Mouse (Mus musculus) heart, adult 2 months (tissue): ENCODE data around the gene Prickle2.

Experiments
- CTCF ChIP-seq: fragments of 200-600 bp; IDR thresholded peaks from 2 replicates; pipeline ENCODE4 v1.8.1; 2022; ENCODE audit warnings: antibody characterized with exemption, mild to moderate bottlenecking, moderate library complexity
- EP300 ChIP-seq: fragments of 200-500 bp; IDR thresholded peaks from 2 replicates; pipeline ENCODE4 v1.6.1; 2011; ENCODE audit warnings: low read depth, low read length, control low read depth; ENCODE audit not compliant: insufficient read depth
- POLR2A ChIP-seq: fragments of 200-500 bp; IDR thresholded peaks from 2 replicates; pipeline ENCODE4 v1.6.1; 2011; ENCODE audit warnings: mild to moderate bottlenecking, low read depth, low read length, control low read depth; ENCODE audit not compliant: insufficient read depth

DNA sequence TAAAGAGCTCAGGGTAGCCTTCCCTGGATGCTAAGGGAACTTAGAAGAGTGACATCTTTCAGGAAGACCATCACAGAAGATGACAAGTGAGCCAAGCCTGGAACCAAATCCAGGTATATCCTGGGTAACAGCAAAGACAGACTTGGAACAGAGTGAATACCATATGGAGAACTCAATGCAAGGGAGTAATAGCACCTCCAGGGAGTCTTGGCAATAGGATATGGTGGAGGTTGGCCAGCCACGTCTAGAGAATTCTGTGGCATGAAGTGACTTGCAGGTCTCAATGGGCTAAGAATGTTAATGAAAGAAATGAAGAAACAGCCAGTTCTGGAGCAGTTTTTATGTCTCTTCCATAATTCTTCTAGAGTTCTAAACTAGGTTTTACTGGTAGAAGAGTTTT, 63.0 kb downstream of the Prickle2 start:
- TF ChIP-seq CTCF: no peak
- no peak for TF ChIP-seq POLR2A
- TF ChIP-seq EP300: no peak
